Mouse (Mus musculus): Measurements from ENCODE around the gene Pth2r.

Pth2r gene

DNA sequence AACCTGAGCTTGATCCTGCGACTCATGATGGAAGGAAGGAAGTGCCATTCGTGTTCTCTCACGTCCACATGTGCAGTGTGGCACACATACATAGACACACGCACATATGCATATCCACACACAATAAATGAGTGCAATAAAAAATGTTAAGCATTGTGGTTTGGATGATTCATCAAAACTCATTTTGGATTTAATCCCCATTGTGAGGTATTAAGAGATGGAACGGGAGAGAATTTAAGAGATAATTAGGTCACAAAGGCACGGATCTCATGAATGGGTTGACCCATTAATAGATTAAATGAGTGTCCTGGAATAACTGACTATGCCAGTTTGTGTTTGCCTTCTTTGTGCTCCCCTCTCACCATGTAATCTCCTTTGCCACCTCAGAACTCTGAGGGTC lies at the start of gene Pth2r:
Gene Pth2r, plus strand, starts transcription at position 301 of the 400 bp plus-strand sequence.
- DNase-seq (ENCODE audit: low spot score in 2 of 2): no peak

GRCm38 (mm10) chr1:65237712-65238111 lies 44.1 kb upstream of the Pth2r start:
- no peak for DNase-seq (ENCODE audit: low spot score in 2 of 2)

DNA sequence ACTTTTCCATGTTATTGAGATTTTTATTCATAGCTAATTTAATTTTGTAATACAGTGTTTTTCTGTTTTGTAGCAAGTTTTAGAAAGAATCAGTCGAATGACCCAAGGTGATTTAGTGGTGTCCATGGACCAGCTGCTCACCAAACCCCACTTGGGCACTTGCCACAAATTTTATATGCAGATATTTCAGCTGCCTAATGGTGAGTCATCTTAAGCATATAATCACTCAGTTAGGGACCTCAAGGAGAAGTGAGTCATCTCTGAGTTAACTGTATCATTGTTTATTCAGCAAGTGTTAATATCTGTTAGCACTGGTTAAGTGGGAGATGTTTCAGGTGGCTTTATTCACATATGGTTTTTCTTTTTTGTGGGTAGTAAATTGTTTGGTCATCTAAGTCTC lies 36.2 kb upstream of the Pth2r start:
- DNase-seq (ENCODE audit: low spot score in 2 of 2): no peak

GRCm38 (mm10) chr1:65280461-65280860 lies 1.4 kb upstream of the Pth2r start:
- DNase-seq (ENCODE audit: low spot score in 2 of 2): no peak

DNA sequence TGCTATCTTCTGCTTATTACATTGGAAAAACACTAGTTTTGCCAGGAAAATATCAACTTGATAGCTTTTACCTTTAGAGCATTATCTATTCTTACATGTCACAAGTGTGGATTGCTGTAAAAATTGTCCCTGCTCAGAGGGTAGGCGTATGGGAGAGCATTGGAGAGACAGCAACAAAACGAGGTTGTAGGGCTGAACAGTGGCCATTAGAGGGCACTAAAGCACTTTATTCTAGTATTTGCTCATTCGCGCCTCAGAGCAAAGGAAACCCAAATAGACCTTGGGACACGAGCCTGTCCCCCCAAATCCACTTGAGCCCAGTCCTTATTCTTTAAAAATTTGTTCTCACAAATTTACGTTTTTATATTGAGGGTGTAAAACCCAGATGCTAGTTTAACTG lies 910 bp downstream of the Pth2r start:
- no peak for DNase-seq (ENCODE audit: low spot score in 2 of 2)

DNA sequence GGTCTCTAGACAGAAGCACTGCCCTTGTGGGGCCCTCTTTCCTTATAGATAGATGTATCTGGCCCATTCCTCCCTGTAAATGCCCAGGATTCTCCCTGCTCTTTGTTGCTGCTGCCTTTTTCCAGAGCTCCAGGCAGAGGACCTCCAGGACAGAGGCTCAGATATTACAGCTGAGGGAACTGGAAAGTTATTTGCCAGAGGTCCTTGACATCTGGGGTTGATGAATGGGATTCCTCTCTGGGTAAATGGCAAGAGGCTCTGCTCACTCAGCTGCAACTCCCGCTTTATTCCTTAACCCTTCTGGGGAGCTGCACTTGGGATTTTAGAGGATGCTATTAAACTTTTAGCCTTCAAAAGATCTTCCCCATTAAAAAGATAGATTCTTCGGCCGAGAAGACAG lies 26.6 kb downstream of the Pth2r start:
- no peak for DNase-seq (ENCODE audit: low spot score in 2 of 2)

DNA sequence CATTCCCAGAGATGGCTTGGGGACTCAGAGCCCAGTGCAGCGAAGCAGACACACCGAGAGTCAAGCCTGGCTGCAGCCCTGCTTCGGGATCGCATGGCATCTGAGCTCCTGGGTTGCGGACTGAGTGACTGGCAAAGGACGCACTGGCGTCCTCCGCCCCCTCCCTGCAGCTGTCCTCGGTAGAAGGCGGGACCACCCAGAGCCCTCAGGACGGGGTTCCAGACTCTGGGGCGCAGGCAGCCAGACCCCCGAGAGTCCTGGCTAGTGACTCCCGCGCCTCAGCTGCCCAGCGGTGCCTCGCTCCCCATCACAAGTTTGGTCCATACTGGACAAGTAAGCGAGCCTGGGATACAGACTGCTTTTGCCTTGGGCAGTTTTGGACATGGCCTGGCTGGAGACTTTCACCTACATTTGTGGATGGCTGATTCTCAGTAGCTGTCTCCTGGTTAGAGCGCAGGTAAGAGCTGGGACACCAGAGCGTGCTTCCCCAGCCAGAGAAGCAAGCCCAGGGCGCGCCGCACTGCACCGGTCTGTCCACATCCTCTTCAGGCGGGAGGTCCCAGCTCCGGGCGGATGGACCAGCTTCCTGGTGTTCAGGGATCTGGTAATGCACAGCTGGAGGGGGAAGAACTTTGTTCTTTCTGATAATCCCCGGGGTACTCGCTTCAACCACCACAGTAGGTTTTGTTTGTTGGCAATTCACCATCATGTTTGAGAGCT lies 29.5 kb downstream of the Pth2r start:
- no peak for DNase-seq (ENCODE audit: low spot score in 2 of 2)

GRCm38 (mm10) chr1:65312118-65312517 lies 30.3 kb downstream of the Pth2r start:
- DNase-seq (ENCODE audit: low spot score in 2 of 2): no peak

DNA sequence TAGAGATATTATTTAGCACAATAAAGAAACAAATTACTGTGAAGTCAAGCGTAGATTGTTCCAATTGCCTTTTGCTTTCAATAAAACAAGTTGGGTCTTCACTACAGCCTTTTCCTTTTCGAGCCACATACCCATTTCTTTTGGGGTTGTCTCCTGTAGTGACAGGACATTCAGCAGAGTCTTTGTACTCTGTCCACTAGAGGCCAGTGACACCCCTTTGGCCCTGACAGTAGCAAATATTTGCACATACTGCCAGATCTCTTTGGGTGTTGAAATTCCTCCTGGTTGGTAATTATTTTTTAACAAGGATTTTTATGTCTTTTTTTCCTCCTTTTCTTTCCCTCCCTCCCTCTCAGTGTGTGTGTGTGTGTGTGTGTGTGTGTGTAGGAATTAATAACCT lies 31.0 kb downstream of the Pth2r start:
- no peak for DNase-seq (ENCODE audit: low spot score in 2 of 2)

GRCm38 (mm10) chr1:65314054-65315021 lies 32.5 kb downstream of the Pth2r start:
- DNase-seq (ENCODE audit: low spot score in 2 of 2): no peak

DNA sequence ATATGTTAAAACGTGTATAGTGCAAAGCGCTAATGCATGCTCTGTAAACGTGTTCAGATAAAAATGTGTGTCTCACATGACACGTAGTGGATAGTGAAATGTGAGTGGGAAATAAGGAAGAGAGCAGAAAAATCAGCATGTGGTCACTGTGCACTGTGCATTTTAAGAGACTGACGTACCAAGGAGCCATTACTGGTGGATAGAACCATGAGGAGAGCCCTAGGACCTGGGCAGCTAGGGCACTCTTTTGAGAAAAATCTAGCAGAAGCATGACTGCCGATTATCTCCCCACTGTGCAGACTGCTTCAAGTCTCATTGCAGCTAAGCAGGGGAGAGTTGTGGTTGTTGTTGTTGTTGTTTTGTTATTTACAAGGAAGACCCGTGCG lies 33.2 kb downstream of the Pth2r start:
- no peak for DNase-seq (ENCODE audit: low spot score in 2 of 2)

DNA sequence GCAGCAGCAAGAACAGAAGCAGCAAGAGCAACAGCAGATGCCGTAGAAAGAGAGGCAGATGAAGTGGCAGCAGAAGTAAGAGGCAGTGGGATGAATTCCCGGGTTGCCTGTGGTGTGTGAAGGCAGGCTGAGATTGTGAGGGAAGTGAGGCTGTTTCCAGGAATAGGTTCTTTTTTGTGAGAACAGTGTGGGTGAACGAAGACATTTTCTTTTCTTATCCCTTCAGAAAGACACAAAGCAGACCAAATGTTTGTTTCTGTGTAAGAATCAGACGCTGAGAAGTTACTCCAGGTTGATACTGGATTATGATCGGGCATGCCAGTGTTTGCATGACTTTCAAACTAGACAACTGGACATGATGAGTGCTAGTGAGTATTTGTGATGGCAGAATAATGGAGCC lies 52.2 kb downstream of the Pth2r start:
- no peak for DNase-seq (ENCODE audit: low spot score in 2 of 2)

- no peak for DNase-seq (ENCODE audit: low spot score in 2 of 2)
These were observed 55.9 kb downstream of the Pth2r start for GRCm38 (mm10) chr1:65337768-65338167.

GRCm38 (mm10) chr1:65340240-65340639 lies 58.4 kb downstream of the Pth2r start:
- no peak for DNase-seq (ENCODE audit: low spot score in 2 of 2)

- DNase-seq (ENCODE audit: low spot score in 2 of 2): no peak
These were observed 71.1 kb downstream of the Pth2r start for GRCm38 (mm10) chr1:65352979-65353378.

- DNase-seq (ENCODE audit: low spot score in 2 of 2): no peak
These were observed 72.3 kb downstream of the Pth2r start for GRCm38 (mm10) chr1:65354153-65354552.

- DNase-seq (ENCODE audit: low spot score in 2 of 2): peak in 1 of 2 experiments; percentile 63
These were observed 106.5 kb downstream of the Pth2r start for GRCm38 (mm10) chr1:65388328-65388727.

- no peak for DNase-seq (ENCODE audit: low spot score in 2 of 2)
These were observed 107.8 kb downstream of the Pth2r start for GRCm38 (mm10) chr1:65389621-65390020.

DNA sequence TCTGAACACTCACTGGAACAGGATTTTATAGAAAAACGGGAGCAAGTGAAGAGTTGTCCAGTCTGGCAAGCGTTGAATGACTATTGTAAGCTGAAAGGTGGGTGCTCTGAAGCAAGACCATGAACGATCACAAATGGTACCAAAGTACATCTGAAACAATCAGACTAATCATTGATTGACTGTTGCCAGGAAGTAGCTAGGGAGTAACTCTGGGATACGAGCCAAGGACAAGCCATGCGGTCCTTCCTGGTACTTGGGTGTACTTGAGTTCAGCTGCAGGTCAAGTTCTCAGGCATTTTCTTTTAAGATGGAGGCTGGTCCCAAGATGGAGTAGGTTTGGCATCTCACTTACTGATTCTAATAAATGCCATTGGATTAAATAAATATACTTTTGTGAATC lies 125.6 kb downstream of the Pth2r start:
- no peak for DNase-seq (ENCODE audit: low spot score in 2 of 2)

- DNase-seq (ENCODE audit: low spot score in 2 of 2): no peak
These were observed 139.1 kb downstream of the Pth2r start for GRCm38 (mm10) chr1:65420909-65421308.

DNA sequence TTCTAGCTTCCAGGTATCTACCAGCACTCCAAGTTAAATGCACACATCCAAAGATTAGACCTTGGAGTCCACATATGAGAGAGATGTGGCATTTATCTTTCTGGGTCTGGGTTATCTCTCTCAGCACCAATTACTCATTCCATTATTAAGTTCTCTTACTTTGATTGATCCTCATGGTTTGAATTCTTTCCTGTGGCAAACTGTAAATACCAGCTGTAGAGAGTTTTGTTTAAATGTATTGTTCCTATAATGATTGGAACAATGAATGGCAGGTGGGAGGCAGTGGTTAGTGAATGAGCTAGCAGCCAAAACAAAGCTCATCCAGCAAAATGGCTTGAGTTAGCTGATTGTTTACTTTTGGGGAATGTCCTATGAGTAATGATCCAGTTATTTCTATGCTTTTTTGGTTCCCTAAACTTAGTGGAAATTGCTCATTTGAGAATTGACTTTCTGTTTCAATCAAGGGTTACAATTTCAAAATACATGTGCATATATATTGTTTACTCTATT lies 140.7 kb downstream of the Pth2r start:
- DNase-seq (ENCODE audit: low spot score in 2 of 2): no peak
